Mouse (Mus musculus) olfactory bulb, adult 2 months (tissue): ENCODE measurements around the gene F11r.

Experiments
- CTCF ChIP-seq: fragments of 200-500 bp; IDR thresholded peaks from 2 replicates; pipeline ENCODE4 v1.5.1; 2012; ENCODE audit warnings: low read depth, mild to moderate bottlenecking, low read length, moderate library complexity; ENCODE audit not compliant: insufficient read depth
- POLR2A ChIP-seq: fragments of 200-500 bp; IDR thresholded peaks from 2 replicates; pipeline ENCODE4 v1.6.1; 2012; ENCODE audit warnings: mild to moderate bottlenecking, low read depth, low read length, moderate library complexity; ENCODE audit not compliant: insufficient read depth

- TF ChIP-seq CTCF (no peak), POLR2A (no peak)
These were observed 62.5 kb downstream of the F11r start for GRCm38 (mm10) chr1:171499856-171500255.
